Mouse (Mus musculus) intestine, postnatal 0 days (tissue): ENCODE measurements at regions not wholly inside any gene's neighbourhood (a gene's known extent, or its start where the extent isn't known, plus 50 kb on each side); places are given as distances from the start of the nearest gene placed in this dataset.

ENCODE experiments used
- ATAC-seq: fragments of 200-750 bp; cut with Nextera tagmentation; 2 replicates; pipeline ENCODE4 v1.8.0; 2017; ENCODE audit warnings: mild to moderate bottlenecking, moderate TSS enrichment, moderate library complexity
- H3K27ac ChIP-seq: fragments of 300-500 bp; sonication (generic); 2 replicates; pipeline ENCODE4 v1.5.1; 2014; ENCODE audit warnings: mild to moderate bottlenecking, low read depth, low read length, moderate library complexity
- H3K27me3 ChIP-seq: fragments of 300-500 bp; sonication (generic); replicated peaks from 2 replicates; pipeline ENCODE4 v1.6.1; 2014; ENCODE audit warnings: low read length, mixed read lengths; ENCODE audit not compliant: control insufficient read depth, insufficient read depth
- H3K36me3 ChIP-seq: fragments of 300-500 bp; sonication (generic); 2 replicates; pipeline ENCODE4 v1.6.1; 2014; ENCODE audit warnings: mild to moderate bottlenecking, moderate library complexity; ENCODE audit not compliant: control insufficient read depth, insufficient read depth
- H3K4me1 ChIP-seq: fragments of 300-500 bp; sonication (generic); replicated peaks from 2 replicates; pipeline ENCODE4 v1.6.1; 2014; ENCODE audit warnings: antibody characterized with exemption, low read length, mixed read lengths; ENCODE audit not compliant: control insufficient read depth, insufficient read depth
- H3K4me2 ChIP-seq: fragments of 300-500 bp; sonication (generic); replicated peaks from 2 replicates; pipeline ENCODE4 v1.6.1; 2014; ENCODE audit warnings: low read depth, mild to moderate bottlenecking, moderate library complexity
- H3K4me3 ChIP-seq: fragments of 300-500 bp; sonication (generic); 2 replicates; pipeline ENCODE4 v1.5.1; 2014; ENCODE audit warnings: low read depth, low read length
- H3K9ac ChIP-seq: fragments of 300-500 bp; sonication (generic); 2 replicates; pipeline ENCODE4 v1.6.1; 2014; ENCODE audit warnings: mild to moderate bottlenecking, low read depth, low read length
- H3K9me3 ChIP-seq: fragments of 300-500 bp; sonication (generic); 2 replicates; pipeline ENCODE4 v1.6.1; 2016; ENCODE audit warnings: mixed run types; ENCODE audit not compliant: control insufficient read depth
- CTCF ChIP-seq: sonication (generic); IDR thresholded peaks from 2 replicates; pipeline ENCODE4 v1.5.1; 2016; ENCODE audit warnings: low read depth, mild to moderate bottlenecking, control low read depth, antibody characterized with exemption, moderate library complexity
- WGBS: fragments of 180-500 bp; shearing (Covaris S2); extraction: QIAGEN DNeasy Blood & Tissue Kit; methylation state at CpG from one replicate; pipeline ENCODE4 v1.1.7; 2014; 5-methylcytosine and 5-hydroxymethylcytosine counted together

- Histone ChIP-seq H3K4me2 (no peak overlapping the region), H3K27ac (no peak overlapping the region), H3K4me1 (no peaks in the 10 kb centered on the region), H3K36me3 (no peaks in the 10 kb centered on the region), H3K27me3 (no peaks in the 10 kb centered on the region), H3K9ac (no peak overlapping the region), H3K9me3 (no peaks in the 10 kb centered on the region), H3K4me3 (no peak overlapping the region)
- ATAC-seq, result no peak
- TF ChIP-seq CTCF, result no peak
- 64% methylated on average over 6 of the region's 6 CpGs for WGBS
Observed at GRCm38 (mm10) chr7:133440086-133440485, 161.9 kb downstream of the Tex36 start.

- Histone ChIP-seq H3K4me1 (no peaks in the 10 kb centered on the region), H3K4me3 (no peak overlapping the region), H3K9me3 (no peaks in the 10 kb centered on the region), H3K27me3 (no peaks in the 10 kb centered on the region), H3K27ac (no peak overlapping the region), H3K9ac (no peak overlapping the region), H3K4me2 (no peak overlapping the region), H3K36me3 (no peaks in the 10 kb centered on the region)
- no peak for TF ChIP-seq CTCF
- WGBS, result 66% methylated on average over 6 of the region's 6 CpGs
- ATAC-seq, result no peak
Observed at GRCm38 (mm10) chr7:133438631-133439030, 163.3 kb downstream of the Tex36 start.

- no peaks in the 10 kb centered on the region for H3K4me1 ChIP-seq
- no peaks in the 10 kb centered on the region for H3K36me3 ChIP-seq
- H3K4me2 ChIP-seq, result no peak overlapping the region
- ATAC-seq, result no peak
- no peaks in the 10 kb centered on the region for H3K27me3 ChIP-seq
- 60% methylated on average over 7 of the region's 7 CpGs for WGBS
- no peaks in the 10 kb centered on the region for H3K9me3 ChIP-seq
- no peak for TF ChIP-seq CTCF
- H3K27ac ChIP-seq, result no peak overlapping the region
- H3K9ac ChIP-seq, result no peak overlapping the region
- H3K4me3 ChIP-seq, result no peak overlapping the region
Observed at GRCm38 (mm10) chr7:133437866-133438265, 164.1 kb downstream of the Tex36 start.

- H3K4me1 ChIP-seq, result no peaks in the 10 kb centered on the region
- no peaks in the 10 kb centered on the region for H3K27me3 ChIP-seq
- TF ChIP-seq CTCF, result peak; percentile 46
- 75% methylated on average over 14 of the region's 14 CpGs for WGBS
- no peak for ATAC-seq
- no peaks in the 10 kb centered on the region for H3K36me3 ChIP-seq
- H3K9ac ChIP-seq, result no peak overlapping the region
- H3K27ac ChIP-seq, result no peak overlapping the region
- H3K4me2 ChIP-seq, result no peak overlapping the region
- H3K4me3 ChIP-seq, result no peak overlapping the region
- H3K9me3 ChIP-seq, result no peaks in the 10 kb centered on the region
Observed at GRCm38 (mm10) chr7:133435596-133436357, 166.2 kb downstream of the Tex36 start.

GRCm38 (mm10) chr7:133434027-133434820, 167.7 kb downstream of the Tex36 start:
- Histone ChIP-seq H3K9me3 (no peaks in the 10 kb centered on the region), H3K4me3 (no peak overlapping the region), H3K36me3 (no peaks in the 10 kb centered on the region), H3K4me1 (no peaks in the 10 kb centered on the region), H3K27ac (no peak overlapping the region), H3K27me3 (no peaks in the 10 kb centered on the region), H3K4me2 (no peak overlapping the region; the same call in 1 of the 2 replicates), H3K9ac (no peak overlapping the region)
- TF ChIP-seq CTCF, result no peak
- 41% methylated on average over 17 of the region's 17 CpGs for WGBS
- no peak for ATAC-seq

- H3K9ac ChIP-seq, result no peak overlapping the region
- TF ChIP-seq CTCF, result no peak
- WGBS, result 81% methylated on average over 1 of the region's 1 CpGs
- ATAC-seq, result no peak
- no peaks in the 10 kb centered on the region for H3K36me3 ChIP-seq
- no peaks in the 10 kb centered on the region for H3K27me3 ChIP-seq
- H3K27ac ChIP-seq, result no peak overlapping the region
- H3K4me3 ChIP-seq, result no peak overlapping the region
- H3K4me1 ChIP-seq, result no peaks in the 10 kb centered on the region
- H3K9me3 ChIP-seq, result no peaks in the 10 kb centered on the region
- H3K4me2 ChIP-seq, result no peak overlapping the region
Observed at GRCm38 (mm10) chr7:133432343-133432742, 169.6 kb downstream of the Tex36 start.
